Mouse (Mus musculus) forebrain, embryonic 16.5 days (tissue): ENCODE measurements around the gene Tcf7. TPM values are rescaled to one million over a fixed set of nuclear protein-coding genes. Genes with fewer than 3 reads are reported as not detected.
A peak's percentile ranks its signal among the peaks of the same experiment; 100 is the strongest.

Experiments
- ATAC-seq: fragments of 200-750 bp; cut with Nextera tagmentation; 2 replicates; pipeline ENCODE4 v1.8.0; 2017; ENCODE audit warnings: mild to moderate bottlenecking, moderate library complexity
- H3K27ac ChIP-seq: fragments of 300-500 bp; sonication (generic); 2 replicates; pipeline ENCODE4 v1.5.1; 2014; ENCODE audit warnings: low read length, control low read depth
- H3K27me3 ChIP-seq: fragments of 300-500 bp; sonication (generic); replicated peaks from 2 replicates; pipeline ENCODE4 v1.6.1; 2014; ENCODE audit warnings: low read length; ENCODE audit not compliant: control insufficient read depth, insufficient read depth
- H3K36me3 ChIP-seq: fragments of 300-500 bp; sonication (generic); 2 replicates; pipeline ENCODE4 v1.6.1; 2014; ENCODE audit not compliant: control insufficient read depth, insufficient read depth
- H3K4me1 ChIP-seq: fragments of 300-500 bp; sonication (generic); replicated peaks from 2 replicates; pipeline ENCODE4 v1.6.1; 2014; ENCODE audit warnings: low read length; ENCODE audit not compliant: control insufficient read depth, insufficient read depth
- H3K4me2 ChIP-seq: fragments of 300-500 bp; sonication (generic); 2 replicates; pipeline ENCODE4 v1.6.1; 2014; ENCODE audit warnings: mild to moderate bottlenecking, low read length, control low read depth
- H3K4me3 ChIP-seq: fragments of 300-500 bp; sonication (generic); replicated peaks from 2 replicates; pipeline ENCODE4 v1.5.1; 2014; ENCODE audit warnings: mild to moderate bottlenecking, low read length, control low read depth
- H3K9ac ChIP-seq: fragments of 300-500 bp; sonication (generic); replicated peaks from 2 replicates; pipeline ENCODE4 v1.6.1; 2014; ENCODE audit warnings: low read depth, low read length, control low read depth
- H3K9me3 ChIP-seq: fragments of 300-500 bp; sonication (generic); 2 replicates; pipeline ENCODE4 v1.6.1; 2016; ENCODE audit warnings: low read length; ENCODE audit not compliant: control insufficient read depth
- WGBS: fragments of 180-500 bp; shearing (Covaris S2); extraction: QIAGEN DNeasy Blood & Tissue Kit; methylation state at CpG from one replicate; pipeline ENCODE4 v1.1.7; 2014; 5-methylcytosine and 5-hydroxymethylcytosine counted together
- polyA plus RNA-seq: library from polyadenylated mRNA; unstranded; fragments of >200 nt; fragmentation: Nextera tagmentation; extraction: Ambion mirVana; gene quantifications from 2 replicates; pipeline ENCODE4 v1.2.1, GENCODE M21; 2015

Gene Tcf7
- polyA plus RNA-seq, 1 experiment from 2014 or later = 2.7 TPM

DNA sequence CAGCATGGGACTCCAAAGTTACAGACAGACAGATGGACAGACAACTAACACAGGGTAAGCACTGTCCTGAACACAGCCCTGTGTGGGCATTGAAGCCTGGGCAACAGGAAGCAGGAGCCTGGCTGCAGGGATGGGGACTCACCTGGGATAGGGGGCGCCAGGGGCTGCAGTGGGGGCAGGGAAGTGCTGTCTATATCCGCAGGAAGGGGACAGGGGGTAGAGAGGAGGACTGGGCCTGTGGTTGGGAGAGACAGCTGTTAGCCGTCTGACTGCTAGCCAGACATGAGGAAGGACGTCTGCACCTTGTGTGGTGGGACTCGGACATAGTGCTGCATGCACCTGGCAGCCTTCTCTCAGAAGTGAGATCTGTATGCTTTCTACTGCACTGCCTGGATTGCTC lies 24.1 kb downstream of the Tcf7 start:
- WGBS = 80% methylated on average over 5 of the region's 5 CpGs
- no peaks in the 10 kb centered on the region for H3K9me3 ChIP-seq
- no peaks in the 10 kb centered on the region for H3K36me3 ChIP-seq
- no peak overlapping the region for H3K4me2 ChIP-seq
- no peak for ATAC-seq
- H3K27me3 ChIP-seq = no peaks in the 10 kb centered on the region
- H3K4me1 ChIP-seq = no peaks in the 10 kb centered on the region
- no peak overlapping the region for H3K9ac ChIP-seq
- H3K4me3 ChIP-seq = no peak overlapping the region
- no peak overlapping the region for H3K27ac ChIP-seq

- no peak overlapping the region for H3K4me3 ChIP-seq
- WGBS = 94% methylated on average over 3 of the region's 3 CpGs
- H3K27me3 ChIP-seq = no peaks in the 10 kb centered on the region
- no peak overlapping the region for H3K4me2 ChIP-seq
- no peaks in the 10 kb centered on the region for H3K36me3 ChIP-seq
- no peak overlapping the region for H3K27ac ChIP-seq
- H3K9me3 ChIP-seq = no peaks in the 10 kb centered on the region
- H3K4me1 ChIP-seq = no peaks in the 10 kb centered on the region
- H3K9ac ChIP-seq = no peak overlapping the region
- no peak for ATAC-seq
These were observed 25.4 kb downstream of the Tcf7 start for GRCm38 (mm10) chr11:52257376-52257775.

GRCm38 (mm10) chr11:52255077-52255476 lies 27.7 kb downstream of the Tcf7 start:
- no peak overlapping the region for H3K4me3 ChIP-seq
- H3K36me3 ChIP-seq = no peaks in the 10 kb centered on the region; the same call in 1 of the 2 replicates
- H3K27me3 ChIP-seq = no peaks in the 10 kb centered on the region
- no peaks in the 10 kb centered on the region for H3K9me3 ChIP-seq
- H3K9ac ChIP-seq = no peak overlapping the region
- no peaks in the 10 kb centered on the region for H3K4me1 ChIP-seq
- ATAC-seq = no peak
- WGBS = 88% methylated on average over 8 of the region's 8 CpGs
- no peak overlapping the region for H3K27ac ChIP-seq
- no peak overlapping the region for H3K4me2 ChIP-seq

DNA sequence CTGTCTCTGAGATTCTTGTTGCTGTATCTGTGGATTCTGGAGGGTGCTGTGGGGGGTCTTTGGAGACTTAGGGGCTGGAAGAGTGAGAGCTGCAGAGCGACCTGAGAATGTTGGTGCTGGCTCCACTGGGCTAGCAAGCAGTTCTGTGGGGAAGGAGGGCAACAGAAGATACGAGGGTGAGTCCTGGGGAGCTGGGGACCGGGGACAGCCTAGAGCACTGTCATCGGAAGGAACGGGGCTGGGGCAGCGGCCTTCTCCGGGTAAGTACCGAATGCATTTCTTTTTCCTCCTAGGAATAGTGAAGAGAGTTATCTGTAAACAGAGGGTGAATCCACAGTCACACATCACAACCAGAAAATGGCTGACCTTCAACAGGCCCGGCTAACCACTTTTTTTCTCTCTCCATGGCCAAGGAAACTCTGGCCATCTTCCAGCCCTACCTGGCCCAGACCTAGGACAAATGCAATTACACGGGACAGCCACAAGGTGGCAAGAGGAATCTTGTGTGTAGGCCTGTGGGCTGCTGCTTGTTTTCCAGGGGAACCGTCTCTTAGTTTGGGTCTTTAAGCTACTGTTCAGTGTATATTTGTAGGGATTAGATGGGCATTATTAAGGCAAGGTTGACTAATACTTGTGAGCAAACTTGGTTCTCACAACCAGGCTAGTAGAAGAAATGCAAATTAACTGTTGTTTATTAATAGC lies 29.0 kb downstream of the Tcf7 start:
- H3K4me2 ChIP-seq = no peak overlapping the region
- 64% methylated on average over 11 of the region's 11 CpGs for WGBS
- peak; percentile 76 for ATAC-seq

GRCm38 (mm10) chr11:52252692-52253091 lies 30.1 kb downstream of the Tcf7 start:
- WGBS = 78% methylated on average over 1 of the region's 1 CpGs
- H3K27ac ChIP-seq = no peak overlapping the region
- peaks cover 5% of the 10 kb centered on the region; the same call in 1 of the 2 replicates for H3K36me3 ChIP-seq

More for the DNA sequence above, 29.0 kb downstream of the Tcf7 start:
- no peaks in the 10 kb centered on the region for H3K27me3 ChIP-seq
- H3K9ac ChIP-seq = no peak overlapping the region
- H3K27ac ChIP-seq = no peak overlapping the region
- H3K36me3 ChIP-seq = peaks cover 5% of the 10 kb centered on the region; the same call in 1 of the 2 replicates
- H3K4me1 ChIP-seq = peaks cover 2% of the 10 kb centered on the region; the same call in 1 of the 2 replicates
- no peak overlapping the region for H3K4me3 ChIP-seq
- no peaks in the 10 kb centered on the region for H3K9me3 ChIP-seq

GRCm38 (mm10) chr11:52251770-52252169 lies 31.0 kb downstream of the Tcf7 start:
- Histone ChIP-seq H3K9ac (no peak overlapping the region), H3K4me1 (peaks cover 2% of the 10 kb centered on the region; the same call in 1 of the 2 replicates)
- WGBS = 78% methylated on average over 5 of the region's 5 CpGs

More at GRCm38 (mm10) chr11:52252692-52253091, 30.1 kb downstream of the Tcf7 start:
- H3K9me3 ChIP-seq = no peaks in the 10 kb centered on the region
- H3K4me3 ChIP-seq = no peak overlapping the region
- no peak overlapping the region for H3K4me2 ChIP-seq
- no peak for ATAC-seq
- H3K9ac ChIP-seq = no peak overlapping the region
- H3K27me3 ChIP-seq = no peaks in the 10 kb centered on the region
- H3K4me1 ChIP-seq = peaks cover 2% of the 10 kb centered on the region; the same call in 1 of the 2 replicates

DNA sequence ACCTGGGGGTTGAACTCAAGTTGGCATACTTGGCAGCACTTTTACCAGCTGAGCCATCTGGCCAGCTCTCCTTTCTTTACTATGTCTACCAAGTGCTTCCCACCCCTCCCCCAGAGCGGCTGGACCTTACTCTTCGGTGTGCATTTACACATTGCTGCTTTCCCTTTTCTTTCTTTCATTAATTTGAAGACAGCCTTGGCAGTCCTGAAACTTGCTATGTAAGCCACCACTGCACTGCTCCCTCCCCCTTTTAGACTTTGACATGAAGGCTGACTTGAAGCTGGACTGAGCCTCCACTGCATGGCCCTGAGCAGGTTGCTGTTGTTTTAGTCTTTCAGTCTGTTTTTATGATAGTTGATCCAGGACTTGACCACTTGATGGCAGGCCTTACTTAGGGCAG lies 33.4 kb downstream of the Tcf7 start:
- Histone ChIP-seq H3K27ac (no peak overlapping the region), H3K36me3 (peaks cover 12% of the 10 kb centered on the region), H3K9ac (no peak overlapping the region), H3K9me3 (no peaks in the 10 kb centered on the region), H3K4me3 (no peak overlapping the region), H3K27me3 (no peaks in the 10 kb centered on the region), H3K4me1 (peaks cover 2% of the 10 kb centered on the region; the same call in 1 of the 2 replicates), H3K4me2 (no peak overlapping the region)
- WGBS = 77% methylated on average over 2 of the region's 2 CpGs
- ATAC-seq = no peak

More at GRCm38 (mm10) chr11:52251770-52252169, 31.0 kb downstream of the Tcf7 start:
- no peaks in the 10 kb centered on the region for H3K27me3 ChIP-seq
- no peak overlapping the region for H3K4me2 ChIP-seq
- no peak overlapping the region for H3K4me3 ChIP-seq
- no peak for ATAC-seq
- H3K27ac ChIP-seq = no peak overlapping the region
- H3K36me3 ChIP-seq = peaks cover 8% of the 10 kb centered on the region; the same call in 1 of the 2 replicates
- no peaks in the 10 kb centered on the region for H3K9me3 ChIP-seq

DNA sequence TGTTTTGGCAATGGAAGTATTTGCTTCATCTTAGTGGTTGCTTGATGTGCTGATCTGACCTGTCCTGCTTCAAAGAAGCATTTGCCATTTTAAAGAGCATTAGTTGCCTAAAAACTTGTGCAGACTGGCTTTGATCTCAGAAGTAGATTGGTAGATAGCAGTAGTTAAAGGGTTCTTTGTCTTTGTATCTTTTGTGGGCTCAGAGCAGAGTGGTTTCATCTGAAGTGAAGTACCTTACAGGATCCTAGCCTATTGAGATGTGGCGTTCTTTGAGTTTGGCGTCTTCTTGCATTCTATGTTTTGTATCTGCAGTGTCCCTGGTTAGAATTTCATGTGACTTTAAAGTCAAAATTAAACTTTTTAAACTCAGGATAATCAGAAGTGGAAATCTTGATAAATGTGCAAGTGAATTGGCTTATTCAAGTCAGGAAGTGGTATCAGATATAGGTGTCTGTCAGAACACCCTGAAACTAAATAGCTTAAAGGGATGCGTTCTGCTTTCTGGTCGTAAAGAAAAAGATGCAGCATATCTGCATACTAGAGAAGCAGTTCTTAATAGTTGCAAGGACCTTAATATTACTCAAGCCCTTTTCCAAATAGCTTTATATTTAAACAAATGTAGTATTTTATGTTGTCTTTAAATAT lies 41.8 kb downstream of the Tcf7 start:
- ATAC-seq = no peak
- Histone ChIP-seq H3K9me3 (no peaks in the 10 kb centered on the region), H3K27me3 (no peaks in the 10 kb centered on the region), H3K27ac (no peak overlapping the region), H3K4me3 (no peak overlapping the region), H3K36me3 (peaks cover 21% of the 10 kb centered on the region), H3K9ac (no peak overlapping the region), H3K4me1 (no peaks in the 10 kb centered on the region), H3K4me2 (no peak overlapping the region)
- WGBS = 87% methylated on average over 4 of the region's 4 CpGs

DNA sequence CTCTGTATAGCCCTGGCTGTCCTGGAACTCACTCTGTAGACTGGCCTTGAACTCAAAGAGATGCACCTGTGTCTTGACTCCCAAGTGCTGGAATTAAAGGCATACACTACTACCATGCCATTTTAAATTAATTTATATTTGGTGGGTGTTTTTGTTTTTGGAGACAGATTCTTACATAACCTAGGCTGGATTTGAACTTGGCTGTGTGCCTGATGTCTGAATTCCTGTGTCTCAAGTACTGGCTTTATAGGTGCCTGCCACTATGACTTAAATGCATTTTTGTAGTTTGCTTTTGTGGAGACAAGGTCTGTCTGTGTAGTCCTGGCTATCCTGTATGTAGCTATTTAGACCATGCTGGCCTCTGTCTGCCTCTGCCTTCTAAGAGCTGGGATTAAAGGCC lies 48.3 kb downstream of the Tcf7 start:
- Histone ChIP-seq H3K27me3 (no peaks in the 10 kb centered on the region), H3K9me3 (no peaks in the 10 kb centered on the region), H3K4me3 (no peak overlapping the region), H3K9ac (no peak overlapping the region), H3K36me3 (peaks cover 10% of the 10 kb centered on the region), H3K4me1 (peaks cover 19% of the 10 kb centered on the region), H3K27ac (no peak overlapping the region), H3K4me2 (no peak overlapping the region)
- no peak for ATAC-seq
